Mouse (Mus musculus) intestine, embryonic 15.5 days (tissue): ENCODE measurements at regions not wholly inside any gene's neighbourhood (a gene's known extent, or its start where the extent isn't known, plus 50 kb on each side); places are given as distances from the start of the nearest gene placed in this dataset.

ENCODE experiments used
- ATAC-seq: fragments of 200-750 bp; cut with Nextera tagmentation; 2 replicates; pipeline ENCODE4 v1.8.0; 2017; ENCODE audit warnings: moderate TSS enrichment, moderate library complexity
- H3K27ac ChIP-seq: fragments of 300-500 bp; sonication (generic); 2 replicates; pipeline ENCODE4 v1.5.1; 2015; ENCODE audit warnings: mild to moderate bottlenecking, inconsistent platforms
- H3K27me3 ChIP-seq: fragments of 300-500 bp; sonication (generic); replicated peaks from 2 replicates; pipeline ENCODE4 v1.6.1; 2015; ENCODE audit warnings: inconsistent platforms
- H3K36me3 ChIP-seq: fragments of 300-500 bp; sonication (generic); 2 replicates; pipeline ENCODE4 v1.6.1; 2015; ENCODE audit warnings: inconsistent platforms
- H3K4me1 ChIP-seq: fragments of 300-500 bp; sonication (generic); replicated peaks from 2 replicates; pipeline ENCODE4 v1.6.1; 2015; ENCODE audit warnings: inconsistent platforms
- H3K4me2 ChIP-seq: fragments of 300-500 bp; sonication (generic); replicated peaks from 2 replicates; pipeline ENCODE4 v1.6.1; 2015; ENCODE audit warnings: mild to moderate bottlenecking, inconsistent platforms
- H3K4me3 ChIP-seq: fragments of 300-500 bp; sonication (generic); replicated peaks from 2 replicates; pipeline ENCODE4 v1.5.1; 2015; ENCODE audit warnings: inconsistent platforms
- H3K9ac ChIP-seq: fragments of 300-500 bp; sonication (generic); 2 replicates; pipeline ENCODE4 v1.6.1; 2015; ENCODE audit warnings: inconsistent platforms
- H3K9me3 ChIP-seq: fragments of 300-500 bp; sonication (generic); 2 replicates; pipeline ENCODE4 v1.6.1; 2016; ENCODE audit warnings: inconsistent platforms
- WGBS: fragments of 180-500 bp; shearing (Covaris S2); methylation state at CpG from one replicate; pipeline ENCODE4 v1.1.7; 2015; 5-methylcytosine and 5-hydroxymethylcytosine counted together

- no peak overlapping the region for H3K27ac ChIP-seq
- no peaks in the 10 kb centered on the region for H3K9me3 ChIP-seq
- no peak overlapping the region for H3K4me2 ChIP-seq
- H3K4me3 ChIP-seq = no peak overlapping the region
- H3K36me3 ChIP-seq = no peaks in the 10 kb centered on the region
- no peaks in the 10 kb centered on the region for H3K4me1 ChIP-seq
- no peak overlapping the region for H3K9ac ChIP-seq
- ATAC-seq = no peak
- WGBS = 87% methylated on average over 2 of the region's 2 CpGs
- H3K27me3 ChIP-seq = no peaks in the 10 kb centered on the region
These were observed 273.1 kb upstream of the Sema6d start for GRCm38 (mm10) chr2:123816627-123817026.

GRCm38 (mm10) chr2:123833540-123834136 is 256.1 kb upstream of the Sema6d start:
- Histone ChIP-seq H3K4me2 (no peak overlapping the region), H3K9me3 (no peaks in the 10 kb centered on the region), H3K4me3 (no peak overlapping the region), H3K4me1 (no peaks in the 10 kb centered on the region), H3K9ac (no peak overlapping the region), H3K36me3 (no peaks in the 10 kb centered on the region), H3K27me3 (no peaks in the 10 kb centered on the region), H3K27ac (no peak overlapping the region)
- WGBS = 46% methylated on average over 1 of the region's 1 CpGs
- no peak for ATAC-seq
